Mouse (Mus musculus) B cell, adult 2 months (primary cell): ENCODE results near the gene Gm45785.

Experiments used
- DNase-seq, 2 experiments: peaks; one replicate each; pipeline ENCODE4 v3.0.0; 2022

Gene Gm45785

GRCm38 (mm10) chr7:140828171-140828881 is 27.8 kb downstream of the Gm45785 start:
- DNase-seq, result no peak

GRCm38 (mm10) chr7:140822731-140823130 is 33.4 kb downstream of the Gm45785 start:
- DNase-seq, result no peak

- no peak for DNase-seq
Observed at GRCm38 (mm10) chr7:140821653-140822329, 34.3 kb downstream of the Gm45785 start, which contains the start of gene Zfp941. Gene Zfp941, minus strand, starts transcription at chr7:140822178.

- no peak for DNase-seq
Observed at GRCm38 (mm10) chr7:140821305-140821652, 34.9 kb downstream of the Gm45785 start.

- DNase-seq, result no peak
Observed at GRCm38 (mm10) chr7:140820173-140820572, 36.0 kb downstream of the Gm45785 start.

GRCm38 (mm10) chr7:140812850-140813249 is 43.3 kb downstream of the Gm45785 start:
- no peak for DNase-seq

- no peak for DNase-seq
Observed at GRCm38 (mm10) chr7:140811714-140812113, 44.4 kb downstream of the Gm45785 start.

- no peak for DNase-seq
Observed at GRCm38 (mm10) chr7:140810496-140810895, 45.6 kb downstream of the Gm45785 start.

GRCm38 (mm10) chr7:140805704-140806103 is 50.4 kb downstream of the Gm45785 start:
- peak; percentile 22 to 27 for DNase-seq

- no peak for DNase-seq
Observed at GRCm38 (mm10) chr7:140802629-140803028, 53.5 kb downstream of the Gm45785 start.

GRCm38 (mm10) chr7:140798212-140798611 is 57.9 kb downstream of the Gm45785 start:
- no peak for DNase-seq

- DNase-seq, result no peak
Observed at GRCm38 (mm10) chr7:140797619-140798018, 58.5 kb downstream of the Gm45785 start.

GRCm38 (mm10) chr7:140793541-140793940 is 62.6 kb downstream of the Gm45785 start:
- DNase-seq, result no peak

- DNase-seq, result no peak
Observed at GRCm38 (mm10) chr7:140788053-140788435, 68.1 kb downstream of the Gm45785 start.

- no peak for DNase-seq
Observed at GRCm38 (mm10) chr7:140787406-140788052, 68.6 kb downstream of the Gm45785 start, which contains the start of gene Syce1. Gene Syce1, minus strand, starts transcription at chr7:140787852.

- DNase-seq, result no peak
Observed at GRCm38 (mm10) chr7:140780548-140780947, 75.6 kb downstream of the Gm45785 start.
